Mouse (Mus musculus): Measurements from ENCODE around the gene Hectd2. TPM values are rescaled to one million over a fixed set of nuclear protein-coding genes. Genes with fewer than 3 reads are reported as not detected.

Hectd2 gene
- 13.3 and 16.1 TPM in 2 replicates for polyA plus RNA-seq (2012; rRNA removed)

DNA sequence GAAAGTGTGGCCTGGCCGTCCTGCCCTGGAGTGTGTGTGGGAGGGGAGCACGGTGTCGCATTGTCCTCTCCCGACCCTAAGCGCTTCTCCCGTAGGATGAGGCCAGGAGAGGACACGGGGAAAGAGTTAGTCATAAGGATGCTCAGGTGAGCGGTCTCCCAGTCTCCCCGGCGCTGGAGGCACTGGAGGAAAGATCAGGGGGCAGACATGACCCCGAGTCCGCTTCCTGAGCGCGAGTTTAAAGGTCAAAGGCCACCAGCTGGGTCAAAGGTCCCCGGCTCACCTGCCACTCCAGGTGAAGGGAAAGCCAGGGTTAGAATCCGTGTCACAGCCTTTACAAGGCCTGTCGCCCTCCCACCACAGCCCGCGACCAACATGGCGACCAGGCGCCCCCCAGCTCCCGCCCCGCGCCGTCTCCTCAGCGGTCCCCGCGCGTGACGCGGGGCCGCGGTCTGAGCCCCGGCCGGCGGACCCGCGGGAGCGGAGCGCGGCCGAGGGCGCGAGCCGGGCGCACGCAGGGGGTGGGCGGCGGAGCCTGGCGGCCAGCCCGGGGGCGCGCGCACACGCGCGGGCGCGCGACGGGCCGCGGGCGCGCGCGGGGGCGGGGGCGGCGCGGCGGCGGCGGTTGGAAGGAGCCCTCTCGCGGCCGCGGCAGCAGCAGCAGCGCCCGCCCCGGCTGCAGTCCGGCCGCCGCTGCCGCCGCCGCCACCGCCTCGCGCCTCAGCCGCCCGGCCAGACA lies at the start of gene Hectd2:
Hectd2 (plus strand) TSS at position 594 of the 739 bp plus-strand sequence.

Other genes starting within 250 kb of the Hectd2 start
- 5.2 and 6.8 TPM in 2 replicates for gene Pcgf5, start 206.3 kb upstream of the Hectd2 start, polyA plus RNA-seq (2012; rRNA removed)
- gene Ppp1r3c, start 182.0 kb downstream of the Hectd2 start, polyA plus RNA-seq (2012; rRNA removed): 5.8 and 7.5 TPM in 2 replicates